Mouse (Mus musculus) olfactory bulb, adult 2 months (tissue): ENCODE results near the gene Kbtbd13.

Experiments used
- CTCF ChIP-seq: fragments of 200-500 bp; IDR thresholded peaks from 2 replicates; pipeline ENCODE4 v1.5.1; 2012; ENCODE audit warnings: low read depth, mild to moderate bottlenecking, low read length, moderate library complexity; ENCODE audit not compliant: insufficient read depth
- POLR2A ChIP-seq: fragments of 200-500 bp; IDR thresholded peaks from 2 replicates; pipeline ENCODE4 v1.6.1; 2012; ENCODE audit warnings: mild to moderate bottlenecking, low read depth, low read length, moderate library complexity; ENCODE audit not compliant: insufficient read depth

DNA sequence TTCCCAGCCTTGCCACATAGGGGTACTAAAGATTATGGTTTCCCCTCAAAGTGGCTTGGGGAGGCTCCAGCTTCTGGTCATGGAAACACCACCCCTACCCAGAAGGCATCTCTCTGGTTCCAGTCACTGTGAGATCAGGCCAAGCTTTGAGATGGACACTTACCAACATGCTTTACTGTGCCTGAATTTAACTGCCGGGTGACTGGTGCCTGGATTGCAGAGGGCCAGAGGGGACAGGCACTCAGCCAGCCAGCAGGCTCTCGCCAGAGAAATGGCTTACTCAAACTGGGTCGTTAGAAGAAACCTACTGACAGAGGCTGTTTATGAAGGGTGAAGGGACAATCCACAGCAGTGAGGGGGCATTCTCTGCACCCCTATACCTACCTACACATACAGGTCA, 7.2 kb downstream of the Kbtbd13 start:
- TF ChIP-seq POLR2A (no peak), CTCF (no peak)
